Mouse (Mus musculus): Measurements from ENCODE around the gene Olfr549. TPM values are rescaled to one million over a fixed set of nuclear protein-coding genes. Genes with fewer than 3 reads are reported as not detected.

Olfr549 gene
- total RNA-seq, 2 experiments from 2014 or later: not detected

GRCm38 (mm10) chr7:102573174-102573830 lies 23.6 kb downstream of the Olfr549 start:
- intact Hi-C loops (cut with DNase I): no loop called here
- no peak for DNase-seq

- DNase-seq: no peak
Observed at GRCm38 (mm10) chr7:102575998-102576397, 26.3 kb downstream of the Olfr549 start.

DNA sequence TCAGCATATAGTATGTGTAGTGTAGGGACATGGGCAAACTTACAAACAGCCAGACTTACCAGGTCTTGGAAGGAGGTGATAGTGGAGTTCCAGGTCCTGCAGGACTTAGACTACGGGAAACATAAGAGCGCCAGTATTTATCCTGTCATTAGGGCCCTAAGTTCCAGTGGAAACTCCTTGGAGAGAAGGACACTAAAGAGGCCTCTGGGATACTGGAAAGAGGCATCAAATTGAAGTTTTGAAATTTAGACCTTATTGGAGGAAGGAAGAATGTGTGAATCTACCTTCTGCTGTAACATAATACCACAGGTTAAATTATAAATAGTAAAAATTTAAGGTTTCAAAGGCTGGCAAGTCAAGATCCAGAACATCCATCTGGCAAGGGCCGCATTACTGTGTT lies 42.1 kb downstream of the Olfr549 start, which contains the start of gene Olfr551:
Olfr551 (minus strand) TSS at position 101 of the 400 bp plus-strand sequence.
- intact Hi-C loops (cut with DNase I): no loop called here
- DNase-seq: no peak

More at GRCm38 (mm10) chr7:102575998-102576397, 26.3 kb downstream of the Olfr549 start:
- intact Hi-C loops (cut with DNase I): no loop called here

DNA sequence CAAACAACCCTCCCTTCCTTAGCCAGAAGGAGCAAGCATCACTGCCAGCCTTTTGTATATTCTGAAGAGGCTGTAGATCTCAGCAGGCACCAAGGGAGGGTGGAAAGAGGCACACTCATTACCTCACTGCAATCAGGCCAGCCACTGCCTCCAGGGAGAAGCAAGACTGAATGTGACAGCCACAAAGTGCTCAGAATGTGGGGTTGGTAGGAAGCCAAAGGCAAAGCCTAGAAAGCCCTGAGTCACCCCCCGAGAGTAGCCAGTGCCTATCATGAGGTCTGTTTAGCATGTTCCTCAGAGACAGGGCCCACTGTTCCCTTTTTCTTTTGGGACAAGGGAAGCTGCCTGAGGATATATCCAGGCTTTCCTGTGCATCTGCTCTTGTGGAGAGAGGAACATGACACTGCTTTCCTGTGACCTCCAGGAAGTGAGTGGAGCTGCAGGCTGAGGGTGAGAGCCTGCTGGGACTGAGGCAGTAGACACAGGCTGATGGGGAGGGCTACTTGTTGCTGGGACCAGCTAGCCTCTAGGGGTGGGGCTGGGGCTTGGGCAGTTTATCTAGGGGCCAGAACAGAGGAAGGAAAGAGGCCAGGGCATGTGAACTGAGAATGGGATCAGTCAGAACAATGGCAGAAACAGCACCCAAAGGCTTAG lies 47.8 kb downstream of the Olfr549 start, which contains the start of gene Olfr552:
Olfr552 (plus strand) TSS at position 393 of the 654 bp plus-strand sequence.
- intact Hi-C loops (cut with DNase I): no loop called here
- DNase-seq: no peak

Other genes with a start within 250 kb of the Olfr549 start
- 10 to 100 TPM; 14.4 to 19.1 TPM for gene Rrm1, start 108.2 kb upstream of the Olfr549 start, total RNA-seq (2021)
- gene Olfr543, start 68.2 kb upstream of the Olfr549 start, total RNA-seq (2021): not detected
- gene Olfr544, start 61.6 kb upstream of the Olfr549 start, total RNA-seq (2021): not detected
- gene Olfr545, start 50.3 kb upstream of the Olfr549 start, total RNA-seq (2021): not detected
- not detected for gene Olfr547, start 15.1 kb upstream of the Olfr549 start, total RNA-seq (2021)
- not detected for gene Olfr548-ps1, start 9.0 kb upstream of the Olfr549 start, total RNA-seq (2021)
- 1 to 10 TPM; 6.1 to 7.7 TPM for gene Trim21, start 15.6 kb downstream of the Olfr549 start, total RNA-seq (2021)
- gene Olfr550, start 21.6 kb downstream of the Olfr549 start, total RNA-seq (2021): under 1 TPM; 0.17 to 0.37 TPM
- not detected for gene Olfr551, start 42.0 kb downstream of the Olfr549 start, total RNA-seq (2021)
- under 1 TPM; 0.07 to 0.27 TPM for gene Olfr552, start 47.9 kb downstream of the Olfr549 start, total RNA-seq (2021)
- gene Olfr553, start 68.3 kb downstream of the Olfr549 start, total RNA-seq (2021): not detected
- gene Olfr554, start 88.6 kb downstream of the Olfr549 start, total RNA-seq (2021): not detected
- gene Olfr555, start 109.0 kb downstream of the Olfr549 start, total RNA-seq (2021): not detected
- gene Olfr556, start 115.0 kb downstream of the Olfr549 start, total RNA-seq (2021): not detected
- 1 to 10 TPM; 7.7 to 8.7 TPM for gene Trim68, start 137.5 kb downstream of the Olfr549 start, total RNA-seq (2021)
- not detected for gene Olfr557, start 146.0 kb downstream of the Olfr549 start, total RNA-seq (2021)
- 1 to 10 TPM; 4.8 to 5.1 TPM for gene Olfr558, start 152.3 kb downstream of the Olfr549 start, total RNA-seq (2021)
- gene Olfr33, start 169.2 kb downstream of the Olfr549 start, total RNA-seq (2021): not detected
- gene Olfr559, start 177.6 kb downstream of the Olfr549 start, total RNA-seq (2021): not detected
- under 1 TPM in 1 of 2 experiments, not detected in 1; 0.32 TPM for gene Olfr560, start 209.5 kb downstream of the Olfr549 start, total RNA-seq (2021)
- 1 to 10 TPM; 1.6 to 2.1 TPM for gene Olfr78, start 209.6 kb downstream of the Olfr549 start, total RNA-seq (2021)
- gene Olfr561, start 221.4 kb downstream of the Olfr549 start, total RNA-seq (2021): not detected